18 mouse cellular contexts compared by ENCODE assay signal in genomic region chr1:155499735-155500134, GRCm38 (mm10). TPM values are rescaled to one million over a fixed set of nuclear protein-coding genes. Genes with fewer than 3 reads are reported as not detected.
DNase-seq lines count a peak whose midpoint lies in the region; ATAC-seq and TF ChIP-seq lines count a peak whose summit lies in the region.
"Had no signal": no experiment of that assay in that cellular context is flagged by ENCODE, and none has a peak within 500 bp of the region (broad histone marks: within the 10 kb centered on the region; RNA-seq: fewer than 3 reads in every experiment).

No protein-coding gene starts in this region.

- no peak for ATAC-seq in intestine, embryonic 14.5 days (replicated peaks; ENCODE audit: low FRiP score, low TSS enrichment, low read depth)
- ATAC-seq in intestine, postnatal 0 days, result no peak
- peak; percentile 46; the same call in 1 of the 2 replicates for ATAC-seq in stomach, embryonic 14.5 days (ENCODE audit: insufficient number of reproducible peaks, insufficient read depth, low FRiP score, low read depth)
- peak; percentile 76 for ATAC-seq in stomach, postnatal 0 days (ENCODE audit: low FRiP score, low TSS enrichment)
- ATAC-seq in midbrain, embryonic 14.5 days (ENCODE audit: low FRiP score, low TSS enrichment), result no peak
- ATAC-seq in liver, embryonic 11.5 days (replicated peaks; ENCODE audit: low FRiP score), result no peak
- ATAC-seq: forebrain, embryonic 14.5 days; forebrain, embryonic 16.5 days had no signal

- no peak overlapping the region for H3K4me2 ChIP-seq in intestine, embryonic 14.5 days (ENCODE audit: low read length)
- H3K4me2 ChIP-seq in intestine, postnatal 0 days (replicated peaks; ENCODE audit: low read depth), result no peak overlapping the region
- no peak overlapping the region for H3K4me2 ChIP-seq in stomach, embryonic 14.5 days (replicated peaks; ENCODE audit: low read depth, low read length)
- no peak overlapping the region for H3K4me2 ChIP-seq in stomach, postnatal 0 days (replicated peaks; ENCODE audit: low read depth)
- H3K4me2 ChIP-seq in midbrain, embryonic 14.5 days (ENCODE audit: low read length), result no peak overlapping the region
- H3K4me2 ChIP-seq in liver, embryonic 11.5 days, result no peak overlapping the region
- H3K4me2 ChIP-seq: embryonic facial prominence, embryonic 12.5 days had no signal

- no peaks in the 10 kb centered on the region for H3K9me3 ChIP-seq in intestine, embryonic 14.5 days (ENCODE audit: control insufficient read depth, low read length)
- H3K9me3 ChIP-seq in intestine, postnatal 0 days (ENCODE audit: control insufficient read depth), result no peaks in the 10 kb centered on the region
- H3K9me3 ChIP-seq in stomach, embryonic 14.5 days (ENCODE audit: control insufficient read depth, low read depth, low read length), result no peaks in the 10 kb centered on the region
- H3K9me3 ChIP-seq in stomach, postnatal 0 days (ENCODE audit: control insufficient read depth, low read length), result no peaks in the 10 kb centered on the region
- H3K9me3 ChIP-seq in midbrain, embryonic 14.5 days (ENCODE audit: control insufficient read depth, low read length), result no peaks in the 10 kb centered on the region
- H3K9me3 ChIP-seq in liver, embryonic 11.5 days (ENCODE audit: control insufficient read depth, low read length), result no peaks in the 10 kb centered on the region
- H3K9me3 ChIP-seq: embryonic facial prominence, embryonic 12.5 days had no signal

- TF ChIP-seq CTCF in intestine, postnatal 0 days (IDR thresholded peaks at IDR 0.05; ENCODE audit: low read depth), result no peak
- no peak for TF ChIP-seq CTCF in stomach, postnatal 0 days (IDR thresholded peaks at IDR 0.05; ENCODE audit: low read depth)

- DNase-seq in intestine, embryonic 14.5 days (ENCODE audit: low spot score), result peak; percentile 42
- peak; percentile 20 for DNase-seq in mesoderm, embryonic 11.5 days (ENCODE audit: low read depth, low spot score)
- peak; percentile 18 for DNase-seq in stomach, postnatal 0 days (ENCODE audit: low spot score)
- no peak for DNase-seq in midbrain, embryonic 14.5 days
- DNase-seq in liver, embryonic 11.5 days (ENCODE audit: low spot score), result no peak
- DNase-seq: adrenal gland, adult 2 months; adrenal gland, postnatal 14 days; adrenal gland, postnatal 36 days; cerebellum, adult 11-12 months; cerebellum, adult 2 months; cerebellum, adult 9-10 months; cerebellum, postnatal 10 days; cerebellum, postnatal 25 days had no signal

- no peaks in the 10 kb centered on the region for H3K36me3 ChIP-seq in intestine, embryonic 14.5 days (ENCODE audit: control insufficient read depth, insufficient read depth, low read length)
- H3K36me3 ChIP-seq in intestine, postnatal 0 days (ENCODE audit: control insufficient read depth, insufficient read depth), result no peaks in the 10 kb centered on the region
- H3K36me3 ChIP-seq in stomach, embryonic 14.5 days (ENCODE audit: control insufficient read depth, insufficient read depth, low read length), result no peaks in the 10 kb centered on the region
- H3K36me3 ChIP-seq in stomach, postnatal 0 days (ENCODE audit: control insufficient read depth, insufficient read depth, low read length), result no peaks in the 10 kb centered on the region
- no peaks in the 10 kb centered on the region for H3K36me3 ChIP-seq in midbrain, embryonic 14.5 days (ENCODE audit: control insufficient read depth, insufficient read depth, low read length)
- H3K36me3 ChIP-seq in liver, embryonic 11.5 days (ENCODE audit: control insufficient read depth, insufficient read depth, low read length), result no peaks in the 10 kb centered on the region
- H3K36me3 ChIP-seq: embryonic facial prominence, embryonic 12.5 days had no signal

- no peaks in the 10 kb centered on the region for H3K4me1 ChIP-seq in intestine, embryonic 14.5 days (replicated peaks; ENCODE audit: control insufficient read depth, insufficient read depth, low read length)
- H3K4me1 ChIP-seq in intestine, postnatal 0 days (replicated peaks; ENCODE audit: control insufficient read depth, insufficient read depth, low read length), result no peaks in the 10 kb centered on the region
- H3K4me1 ChIP-seq in stomach, embryonic 14.5 days (ENCODE audit: control insufficient read depth, insufficient read depth, low read length), result no peaks in the 10 kb centered on the region
- no peaks in the 10 kb centered on the region for H3K4me1 ChIP-seq in stomach, postnatal 0 days (replicated peaks; ENCODE audit: control insufficient read depth, insufficient read depth)
- no peaks in the 10 kb centered on the region for H3K4me1 ChIP-seq in midbrain, embryonic 14.5 days (ENCODE audit: control insufficient read depth, insufficient read depth, low read length)
- H3K4me1 ChIP-seq in liver, embryonic 11.5 days (replicated peaks; ENCODE audit: control insufficient read depth, insufficient read depth, low read length), result no peaks in the 10 kb centered on the region
- H3K4me1 ChIP-seq: embryonic facial prominence, embryonic 12.5 days had no signal

- no peak overlapping the region for H3K4me3 ChIP-seq in intestine, embryonic 14.5 days (ENCODE audit: low read depth, low read length)
- H3K4me3 ChIP-seq in intestine, postnatal 0 days (ENCODE audit: low read depth, low read length), result no peak overlapping the region
- no peak overlapping the region for H3K4me3 ChIP-seq in stomach, embryonic 14.5 days (ENCODE audit: low read depth, low read length)
- H3K4me3 ChIP-seq in stomach, postnatal 0 days (ENCODE audit: low read depth, low read length), result no peak overlapping the region
- H3K4me3 ChIP-seq in midbrain, embryonic 14.5 days (replicated peaks; ENCODE audit: low read depth, low read length), result no peak overlapping the region
- no peak overlapping the region for H3K4me3 ChIP-seq in liver, embryonic 11.5 days (ENCODE audit: low read depth, low read length)
- H3K4me3 ChIP-seq: embryonic facial prominence, embryonic 12.5 days had no signal

- no peaks in the 10 kb centered on the region for H3K27me3 ChIP-seq in intestine, embryonic 14.5 days (replicated peaks; ENCODE audit: control insufficient read depth, insufficient read depth, low read length)
- H3K27me3 ChIP-seq in intestine, postnatal 0 days (replicated peaks; ENCODE audit: control insufficient read depth, insufficient read depth, low read length), result no peaks in the 10 kb centered on the region
- no peaks in the 10 kb centered on the region for H3K27me3 ChIP-seq in stomach, embryonic 14.5 days (ENCODE audit: control insufficient read depth, insufficient read depth, low read length)
- H3K27me3 ChIP-seq in stomach, postnatal 0 days (ENCODE audit: control insufficient read depth, insufficient read depth, low read length), result no peaks in the 10 kb centered on the region
- no peaks in the 10 kb centered on the region for H3K27me3 ChIP-seq in midbrain, embryonic 14.5 days (ENCODE audit: control insufficient read depth, insufficient read depth, low read length)
- H3K27me3 ChIP-seq in liver, embryonic 11.5 days (replicated peaks; ENCODE audit: control insufficient read depth, insufficient read depth, low read length), result no peaks in the 10 kb centered on the region
- H3K27me3 ChIP-seq: embryonic facial prominence, embryonic 12.5 days had no signal

- no peak for TF ChIP-seq EP300 in stomach, postnatal 0 days (optimal IDR thresholded peaks at IDR 0.05)

- no peak overlapping the region for H3K27ac ChIP-seq in intestine, embryonic 14.5 days (ENCODE audit: low read depth)
- no peak overlapping the region for H3K27ac ChIP-seq in intestine, postnatal 0 days (ENCODE audit: low read depth, low read length)
- no peak overlapping the region for H3K27ac ChIP-seq in stomach, embryonic 14.5 days (ENCODE audit: low read length)
- H3K27ac ChIP-seq in stomach, postnatal 0 days (replicated peaks), result no peak overlapping the region
- H3K27ac ChIP-seq in midbrain, embryonic 14.5 days (replicated peaks; ENCODE audit: low read depth, low read length), result no peak overlapping the region
- H3K27ac ChIP-seq in liver, embryonic 11.5 days (ENCODE audit: low read depth, low read length), result no peak overlapping the region
- H3K27ac ChIP-seq: embryonic facial prominence, embryonic 12.5 days had no signal

- WGBS in intestine, embryonic 14.5 days, result 72% methylated on average over 1 of the region's 1 CpGs
- 56% methylated on average over 1 of the region's 1 CpGs for WGBS in intestine, postnatal 0 days
- WGBS in stomach, embryonic 14.5 days, result 74% methylated on average over 1 of the region's 1 CpGs
- WGBS in stomach, postnatal 0 days, result 73% methylated on average over 1 of the region's 1 CpGs
- 89% methylated on average over 1 of the region's 1 CpGs for WGBS in midbrain, embryonic 14.5 days
- 88% methylated on average over 1 of the region's 1 CpGs for WGBS in liver, embryonic 11.5 days

- H3K9ac ChIP-seq in intestine, embryonic 14.5 days (ENCODE audit: low read length), result no peak overlapping the region
- H3K9ac ChIP-seq in intestine, postnatal 0 days (ENCODE audit: low read depth, low read length), result no peak overlapping the region
- H3K9ac ChIP-seq in stomach, embryonic 14.5 days (replicated peaks; ENCODE audit: low read depth, low read length), result no peak overlapping the region
- H3K9ac ChIP-seq in stomach, postnatal 0 days (ENCODE audit: low read length), result no peak overlapping the region
- no peak overlapping the region for H3K9ac ChIP-seq in midbrain, embryonic 14.5 days (replicated peaks; ENCODE audit: low read length)
- H3K9ac ChIP-seq in liver, embryonic 11.5 days (ENCODE audit: low read depth, low read length), result no peak overlapping the region
- H3K9ac ChIP-seq: embryonic facial prominence, embryonic 12.5 days had no signal

RNA-seq across cellular contexts. Expression of gene Acbd6, which starts 58.2 kb away (rescaled TPM):
- polyA plus RNA-seq in intestine, embryonic 14.5 days (2014; fragmentation: Nextera tagmentation; extraction: Ambion mirVana), result 69.1 and 70.4 TPM in 2 replicates
- polyA plus RNA-seq in intestine, postnatal 0 days (2015; fragmentation: Nextera tagmentation; extraction: Ambion mirVana), result 49.4 and 49.7 TPM in 2 replicates
- polyA plus RNA-seq in stomach, embryonic 14.5 days (2014; fragmentation: Nextera tagmentation; extraction: Ambion mirVana), result 68.6 and 69.1 TPM in 2 replicates
- polyA plus RNA-seq in stomach, postnatal 0 days (2015; fragmentation: Nextera tagmentation; extraction: Ambion mirVana), result 55.9 and 57.6 TPM in 2 replicates
- 91.8 and 98.1 TPM in 2 replicates for polyA plus RNA-seq in midbrain, embryonic 14.5 days (2014; fragmentation: Nextera tagmentation; extraction: Ambion mirVana)
- 101 and 106 TPM in 2 replicates for polyA plus RNA-seq in liver, embryonic 11.5 days (2014; fragmentation: Nextera tagmentation; extraction: Ambion mirVana)

Comparison
In these comparisons a context has a peak if more than half of its experiments do, and no peak if none do; other contexts are left out.
1. ATAC-seq: peak in stomach, embryonic 14.5 days (single experiment) and stomach, postnatal 0 days (single experiment); none in intestine, embryonic 14.5 days (single experiment), intestine, postnatal 0 days (single experiment), midbrain, embryonic 14.5 days (single experiment) and liver, embryonic 11.5 days (single experiment).
2. DNase-seq: peak in intestine, embryonic 14.5 days (single experiment), mesoderm, embryonic 11.5 days (single experiment) and stomach, postnatal 0 days (single experiment); none in midbrain, embryonic 14.5 days (single experiment) and liver, embryonic 11.5 days (single experiment).